Mouse (Mus musculus): ENCODE results near the gene Gramd1c. TPM values are rescaled to one million over a fixed set of nuclear protein-coding genes. Genes with fewer than 3 reads are reported as not detected.

Gene Gramd1c
- polyA plus RNA-seq, 1 experiment from 2014 or later, result 7.8 TPM

DNA sequence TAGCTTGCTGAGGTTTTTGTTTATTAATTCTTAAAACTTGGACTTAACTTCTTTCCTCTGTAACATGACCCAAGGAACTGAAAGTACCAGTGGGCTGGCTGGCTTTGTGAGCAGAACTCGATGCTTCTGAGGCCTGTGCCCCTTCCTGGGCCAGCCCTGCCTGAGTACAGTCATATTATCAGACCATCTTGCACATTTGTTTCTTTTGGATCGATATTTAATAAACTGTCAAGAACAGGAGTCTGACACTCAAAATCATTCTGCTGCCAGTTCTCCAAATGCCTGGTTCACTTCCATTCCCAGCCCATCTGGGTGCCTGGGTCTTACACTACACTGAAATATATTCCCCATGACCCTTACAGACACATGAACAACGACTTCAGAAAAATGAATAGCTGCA is 117.3 kb downstream of the Gramd1c start:
- no peak overlapping the region; the same call in 1 of the 2 replicates for H3K27ac ChIP-seq (ENCODE audit: low read length)
- H3K36me3 ChIP-seq (ENCODE audit: control insufficient read depth, insufficient read depth, low read length), result no peaks in the 10 kb centered on the region
- H3K4me2 ChIP-seq (ENCODE audit: low read depth, low read length), result no peak overlapping the region
- no peaks in the 10 kb centered on the region for H3K4me1 ChIP-seq (ENCODE audit: control insufficient read depth, insufficient read depth, low read length)
- WGBS, result 60% methylated on average over 3 of the region's 3 CpGs
- no peaks in the 10 kb centered on the region for H3K9me3 ChIP-seq (ENCODE audit: control insufficient read depth, low read length)
- no peak overlapping the region for H3K9ac ChIP-seq (ENCODE audit: low read depth, low read length)
- no peaks in the 10 kb centered on the region for H3K27me3 ChIP-seq (replicated peaks; ENCODE audit: control insufficient read depth, insufficient read depth, low read length)
- no peak for ATAC-seq
- H3K4me3 ChIP-seq (ENCODE audit: low read length), result no peak overlapping the region

DNA sequence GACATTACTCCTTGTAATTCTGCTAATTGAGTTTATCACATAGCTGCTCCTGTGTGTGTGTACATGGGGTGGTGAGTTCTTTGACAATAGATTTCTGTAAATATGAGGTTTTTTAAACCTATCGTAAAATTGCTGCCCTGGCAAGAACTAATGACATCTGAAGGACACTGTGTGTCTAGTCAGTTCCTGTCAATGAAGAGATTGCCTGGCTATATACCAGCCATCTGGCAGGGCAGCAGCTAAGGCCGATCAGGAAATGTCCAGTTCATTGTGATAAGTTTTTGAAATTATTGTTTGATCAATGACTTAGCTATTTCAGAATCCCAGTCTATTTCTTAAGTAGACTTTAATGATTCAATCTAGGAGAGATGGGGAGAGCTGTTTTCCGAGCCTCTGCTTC is 117.8 kb downstream of the Gramd1c start:
- 64% methylated on average over 3 of the region's 3 CpGs for WGBS
- no peak for ATAC-seq
- H3K9ac ChIP-seq (ENCODE audit: low read depth, low read length), result no peak overlapping the region
- H3K27me3 ChIP-seq (replicated peaks; ENCODE audit: control insufficient read depth, insufficient read depth, low read length), result no peaks in the 10 kb centered on the region
- no peaks in the 10 kb centered on the region for H3K9me3 ChIP-seq (ENCODE audit: control insufficient read depth, low read length)
- no peak overlapping the region for H3K27ac ChIP-seq (ENCODE audit: low read length)
- no peaks in the 10 kb centered on the region for H3K4me1 ChIP-seq (ENCODE audit: control insufficient read depth, insufficient read depth, low read length)
- no peak overlapping the region for H3K4me2 ChIP-seq (ENCODE audit: low read depth, low read length)
- H3K4me3 ChIP-seq (ENCODE audit: low read length), result no peak overlapping the region
- no peaks in the 10 kb centered on the region for H3K36me3 ChIP-seq (ENCODE audit: control insufficient read depth, insufficient read depth, low read length)

DNA sequence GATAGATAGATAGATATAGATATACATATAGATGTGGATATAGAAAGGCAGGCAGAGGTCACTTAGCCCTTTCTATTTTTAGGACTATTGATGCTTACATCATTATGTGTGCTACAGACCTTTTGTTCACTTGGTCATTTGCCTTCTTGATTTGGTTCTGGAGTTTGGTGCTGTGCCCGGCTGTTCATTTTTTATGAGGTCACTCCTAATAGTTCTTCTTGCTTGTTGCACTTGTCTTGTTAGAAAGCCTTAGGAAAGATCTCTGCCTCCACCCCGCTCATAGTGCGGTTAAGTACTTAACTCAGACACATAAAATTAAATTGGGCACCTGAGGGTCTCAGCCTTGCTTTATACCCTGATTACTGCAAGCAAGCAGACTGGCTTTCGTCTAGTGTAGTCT is 122.3 kb downstream of the Gramd1c start:
- no peaks in the 10 kb centered on the region for H3K36me3 ChIP-seq (ENCODE audit: control insufficient read depth, insufficient read depth, low read length)
- no peak for ATAC-seq
- no peaks in the 10 kb centered on the region for H3K27me3 ChIP-seq (replicated peaks; ENCODE audit: control insufficient read depth, insufficient read depth, low read length)
- H3K4me1 ChIP-seq (ENCODE audit: control insufficient read depth, insufficient read depth, low read length), result no peaks in the 10 kb centered on the region
- no peak overlapping the region for H3K27ac ChIP-seq (ENCODE audit: low read length)
- no peak overlapping the region for H3K9ac ChIP-seq (ENCODE audit: low read depth, low read length)
- H3K9me3 ChIP-seq (ENCODE audit: control insufficient read depth, low read length), result no peaks in the 10 kb centered on the region
- no peak overlapping the region for H3K4me3 ChIP-seq (ENCODE audit: low read length)
- 89% methylated on average over 4 of the region's 4 CpGs for WGBS
- H3K4me2 ChIP-seq (ENCODE audit: low read depth, low read length), result no peak overlapping the region

DNA sequence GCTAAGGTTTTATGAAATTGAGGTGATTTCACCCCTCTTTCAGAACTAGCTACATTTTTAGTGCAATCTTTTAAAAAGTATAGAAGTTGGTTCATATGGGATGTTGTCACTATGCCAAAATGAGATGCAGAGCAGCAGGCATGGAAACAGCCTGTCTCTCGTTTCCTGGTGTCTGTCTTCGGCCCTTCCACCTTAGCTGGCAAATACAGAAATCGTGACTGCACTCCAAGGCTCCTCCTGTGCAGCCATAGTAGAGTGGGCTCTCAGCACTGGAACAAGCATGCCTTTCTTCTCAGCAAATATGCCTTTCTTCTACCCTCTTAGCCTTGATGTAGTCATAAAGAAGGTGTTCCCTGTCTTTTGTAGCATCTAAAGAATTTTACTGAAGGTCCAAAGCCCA is 127.3 kb downstream of the Gramd1c start:
- Histone ChIP-seq H3K27me3 (replicated peaks; ENCODE audit: control insufficient read depth, insufficient read depth, low read length) (no peaks in the 10 kb centered on the region), H3K4me1 (ENCODE audit: control insufficient read depth, insufficient read depth, low read length) (no peaks in the 10 kb centered on the region), H3K4me3 (ENCODE audit: low read length) (no peak overlapping the region), H3K36me3 (ENCODE audit: control insufficient read depth, insufficient read depth, low read length) (no peaks in the 10 kb centered on the region), H3K4me2 (ENCODE audit: low read depth, low read length) (no peak overlapping the region), H3K27ac (ENCODE audit: low read length) (no peak overlapping the region), H3K9ac (ENCODE audit: low read depth, low read length) (no peak overlapping the region), H3K9me3 (ENCODE audit: control insufficient read depth, low read length) (no peaks in the 10 kb centered on the region)
- WGBS, result 60% methylated on average over 3 of the region's 3 CpGs
- no peak for ATAC-seq

DNA sequence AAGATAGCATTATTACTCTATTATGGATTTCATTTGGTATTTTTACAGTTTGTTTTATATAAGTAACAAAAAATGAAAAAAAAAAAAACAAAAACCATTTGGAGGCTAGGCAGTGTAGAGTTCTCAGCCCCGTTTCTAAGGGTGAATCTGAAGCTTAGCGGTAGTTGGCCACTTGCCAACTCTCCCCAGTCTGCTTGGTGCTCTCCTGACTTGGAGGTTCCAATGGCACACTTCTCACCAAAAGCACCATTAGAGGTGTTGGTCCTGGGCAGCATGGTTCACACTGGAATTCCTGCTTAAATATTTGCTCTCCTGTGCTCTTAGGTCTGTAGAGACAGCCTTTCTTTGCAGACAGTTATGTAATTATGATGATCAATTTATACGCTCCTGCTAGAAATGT is 127.8 kb downstream of the Gramd1c start:
- no peak overlapping the region for H3K4me3 ChIP-seq (ENCODE audit: low read length)
- H3K27ac ChIP-seq (ENCODE audit: low read length), result no peak overlapping the region
- no peaks in the 10 kb centered on the region for H3K9me3 ChIP-seq (ENCODE audit: control insufficient read depth, low read length)
- no peak overlapping the region for H3K9ac ChIP-seq (ENCODE audit: low read depth, low read length)
- no peak for ATAC-seq
- no peaks in the 10 kb centered on the region for H3K4me1 ChIP-seq (ENCODE audit: control insufficient read depth, insufficient read depth, low read length)
- no peaks in the 10 kb centered on the region for H3K27me3 ChIP-seq (replicated peaks; ENCODE audit: control insufficient read depth, insufficient read depth, low read length)
- 55% methylated on average over 3 of the region's 3 CpGs for WGBS
- no peaks in the 10 kb centered on the region for H3K36me3 ChIP-seq (ENCODE audit: control insufficient read depth, insufficient read depth, low read length)
- H3K4me2 ChIP-seq (ENCODE audit: low read depth, low read length), result no peak overlapping the region

DNA sequence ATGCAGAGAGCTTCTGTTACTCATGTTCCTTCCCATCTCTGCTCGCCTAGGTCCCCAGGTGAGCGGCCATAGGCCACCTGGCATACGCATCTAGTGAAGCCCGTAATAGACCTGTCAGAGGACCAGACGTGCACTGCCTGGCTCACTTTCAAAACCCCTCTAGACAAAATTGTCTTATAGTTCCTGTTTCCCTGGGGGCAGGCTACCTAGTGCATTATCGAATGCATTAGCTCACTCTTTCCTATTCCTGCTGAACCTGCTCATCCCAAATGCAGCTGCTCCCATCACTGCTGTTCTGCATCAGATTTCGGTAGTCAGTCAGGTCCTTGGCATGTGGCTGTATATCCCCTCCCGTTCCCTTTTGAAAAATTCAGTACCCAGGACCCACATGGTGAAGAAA is 128.3 kb downstream of the Gramd1c start:
- Histone ChIP-seq H3K27me3 (replicated peaks; ENCODE audit: control insufficient read depth, insufficient read depth, low read length) (no peaks in the 10 kb centered on the region), H3K4me1 (ENCODE audit: control insufficient read depth, insufficient read depth, low read length) (no peaks in the 10 kb centered on the region), H3K27ac (ENCODE audit: low read length) (no peak overlapping the region), H3K4me2 (ENCODE audit: low read depth, low read length) (no peak overlapping the region), H3K9ac (ENCODE audit: low read depth, low read length) (no peak overlapping the region), H3K36me3 (ENCODE audit: control insufficient read depth, insufficient read depth, low read length) (no peaks in the 10 kb centered on the region), H3K4me3 (ENCODE audit: low read length) (no peak overlapping the region), H3K9me3 (ENCODE audit: control insufficient read depth, low read length) (no peaks in the 10 kb centered on the region)
- no peak for ATAC-seq
- WGBS, result 90% methylated on average over 8 of the region's 8 CpGs

DNA sequence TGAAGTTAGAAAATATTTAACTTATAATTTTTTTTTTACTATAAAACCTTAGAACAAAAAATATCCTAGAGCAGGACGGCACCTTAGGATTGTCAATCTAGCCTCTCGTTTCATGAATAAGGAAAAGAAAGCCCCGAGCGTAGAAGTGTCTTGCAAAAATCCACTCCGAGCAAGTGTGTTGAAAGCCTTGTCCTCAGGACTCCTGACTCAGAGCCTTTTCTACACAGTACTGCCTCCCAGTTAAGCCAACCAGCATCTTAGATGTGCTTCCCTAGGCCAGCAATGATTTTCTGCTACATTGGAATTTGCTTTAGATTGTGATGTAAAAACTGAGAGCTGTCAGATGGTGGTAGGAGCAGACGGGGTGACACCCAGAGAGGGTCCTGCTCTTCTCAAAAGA is 130.1 kb downstream of the Gramd1c start:
- Histone ChIP-seq H3K4me3 (ENCODE audit: low read length) (no peak overlapping the region), H3K27me3 (replicated peaks; ENCODE audit: control insufficient read depth, insufficient read depth, low read length) (no peaks in the 10 kb centered on the region), H3K4me2 (ENCODE audit: low read depth, low read length) (no peak overlapping the region), H3K36me3 (ENCODE audit: control insufficient read depth, insufficient read depth, low read length) (no peaks in the 10 kb centered on the region), H3K27ac (ENCODE audit: low read length) (no peak overlapping the region), H3K4me1 (ENCODE audit: control insufficient read depth, insufficient read depth, low read length) (no peaks in the 10 kb centered on the region), H3K9ac (ENCODE audit: low read depth, low read length) (no peak overlapping the region), H3K9me3 (ENCODE audit: control insufficient read depth, low read length) (no peaks in the 10 kb centered on the region)
- ATAC-seq, result no peak
- WGBS, result 93% methylated on average over 6 of the region's 6 CpGs

DNA sequence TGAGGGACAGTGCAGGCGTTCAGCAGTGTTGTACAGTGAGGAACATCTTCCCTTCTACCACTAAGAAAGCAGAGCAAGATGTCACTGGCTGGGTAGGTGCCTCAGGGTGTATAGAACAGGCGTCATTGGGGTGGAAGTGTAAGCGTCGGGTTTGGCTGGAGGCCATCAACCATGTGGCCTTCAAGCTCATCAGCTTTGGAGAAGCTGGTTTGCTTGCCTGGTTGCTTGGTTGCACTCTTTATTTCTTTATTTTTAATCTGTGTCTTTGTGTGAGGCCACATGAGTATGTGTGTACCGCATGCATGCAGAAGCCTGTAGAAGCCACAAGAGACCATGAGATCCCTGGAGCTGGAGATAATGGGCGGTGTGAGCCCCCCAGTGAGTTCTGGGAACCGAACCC is 130.8 kb downstream of the Gramd1c start:
- Histone ChIP-seq H3K27ac (ENCODE audit: low read length) (no peak overlapping the region), H3K36me3 (ENCODE audit: control insufficient read depth, insufficient read depth, low read length) (no peaks in the 10 kb centered on the region), H3K27me3 (replicated peaks; ENCODE audit: control insufficient read depth, insufficient read depth, low read length) (no peaks in the 10 kb centered on the region), H3K9ac (ENCODE audit: low read depth, low read length) (no peak overlapping the region), H3K9me3 (ENCODE audit: control insufficient read depth, low read length) (no peaks in the 10 kb centered on the region), H3K4me1 (ENCODE audit: control insufficient read depth, insufficient read depth, low read length) (no peaks in the 10 kb centered on the region), H3K4me2 (ENCODE audit: low read depth, low read length) (no peak overlapping the region), H3K4me3 (ENCODE audit: low read length) (no peak overlapping the region)
- 86% methylated on average over 7 of the region's 7 CpGs for WGBS
- ATAC-seq, result no peak

DNA sequence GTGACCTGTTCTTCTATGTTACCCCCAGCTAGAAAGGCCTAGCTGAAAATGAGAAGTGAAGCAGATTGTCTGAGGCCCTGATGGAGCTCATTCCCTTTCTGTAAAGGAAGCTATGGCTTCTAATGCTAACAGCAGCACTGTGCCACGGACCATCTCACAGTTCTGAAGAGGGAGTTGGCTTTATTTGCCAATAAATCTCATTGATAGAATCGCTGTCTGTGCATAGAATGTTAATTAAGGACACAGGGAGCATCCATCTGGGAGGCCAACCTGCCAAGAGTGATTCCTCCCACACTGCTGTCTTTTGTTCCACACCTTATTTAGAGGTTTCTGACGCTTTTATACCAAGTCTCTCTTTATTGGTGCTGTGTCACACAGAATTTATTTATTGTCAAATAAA is 131.6 kb downstream of the Gramd1c start:
- no peak for ATAC-seq
- Histone ChIP-seq H3K4me2 (ENCODE audit: low read depth, low read length) (no peak overlapping the region), H3K4me1 (ENCODE audit: control insufficient read depth, insufficient read depth, low read length) (no peaks in the 10 kb centered on the region), H3K9ac (ENCODE audit: low read depth, low read length) (no peak overlapping the region), H3K36me3 (ENCODE audit: control insufficient read depth, insufficient read depth, low read length) (no peaks in the 10 kb centered on the region), H3K27ac (ENCODE audit: low read length) (no peak overlapping the region), H3K9me3 (ENCODE audit: control insufficient read depth, low read length) (no peaks in the 10 kb centered on the region), H3K27me3 (replicated peaks; ENCODE audit: control insufficient read depth, insufficient read depth, low read length) (no peaks in the 10 kb centered on the region), H3K4me3 (ENCODE audit: low read length) (no peak overlapping the region)
- WGBS, result 67% methylated on average over 3 of the region's 3 CpGs

DNA sequence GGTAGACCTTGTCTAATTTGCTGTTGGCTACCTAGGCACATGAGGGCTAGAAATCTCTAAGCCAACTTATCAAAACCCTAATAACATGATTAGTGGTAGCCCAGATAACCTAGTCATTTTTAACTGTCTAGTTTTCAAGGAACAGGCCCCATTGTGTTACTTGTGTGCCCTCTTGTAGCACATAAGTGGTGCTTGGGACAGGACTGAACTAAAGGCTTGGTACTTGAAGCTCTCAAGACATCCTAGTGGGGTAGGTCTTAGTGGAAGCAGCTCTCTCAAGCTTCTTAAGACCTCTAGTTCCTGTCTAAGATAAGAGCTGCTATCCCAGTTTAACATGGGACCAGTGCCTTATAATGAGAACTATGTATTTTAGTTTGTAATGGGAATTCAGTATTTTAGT is 132.6 kb downstream of the Gramd1c start:
- H3K9ac ChIP-seq (ENCODE audit: low read depth, low read length), result no peak overlapping the region
- no peak overlapping the region for H3K4me2 ChIP-seq (ENCODE audit: low read depth, low read length)
- no peak overlapping the region for H3K4me3 ChIP-seq (ENCODE audit: low read length)
- H3K4me1 ChIP-seq (ENCODE audit: control insufficient read depth, insufficient read depth, low read length), result no peaks in the 10 kb centered on the region
- H3K27me3 ChIP-seq (replicated peaks; ENCODE audit: control insufficient read depth, insufficient read depth, low read length), result no peaks in the 10 kb centered on the region
- no peaks in the 10 kb centered on the region for H3K9me3 ChIP-seq (ENCODE audit: control insufficient read depth, low read length)
- ATAC-seq, result no peak
- H3K27ac ChIP-seq (ENCODE audit: low read length), result no peak overlapping the region
- no peaks in the 10 kb centered on the region for H3K36me3 ChIP-seq (ENCODE audit: control insufficient read depth, insufficient read depth, low read length)
